Mouse (Mus musculus): ENCODE data around the gene Gm29666. TPM values are rescaled to one million over a fixed set of nuclear protein-coding genes. Genes with fewer than 3 reads are reported as not detected.

The Gm29666 gene
- 1.1 to 1.3 TPM (median 1.2 TPM) in 4 replicates for total RNA-seq (2023)

DNA sequence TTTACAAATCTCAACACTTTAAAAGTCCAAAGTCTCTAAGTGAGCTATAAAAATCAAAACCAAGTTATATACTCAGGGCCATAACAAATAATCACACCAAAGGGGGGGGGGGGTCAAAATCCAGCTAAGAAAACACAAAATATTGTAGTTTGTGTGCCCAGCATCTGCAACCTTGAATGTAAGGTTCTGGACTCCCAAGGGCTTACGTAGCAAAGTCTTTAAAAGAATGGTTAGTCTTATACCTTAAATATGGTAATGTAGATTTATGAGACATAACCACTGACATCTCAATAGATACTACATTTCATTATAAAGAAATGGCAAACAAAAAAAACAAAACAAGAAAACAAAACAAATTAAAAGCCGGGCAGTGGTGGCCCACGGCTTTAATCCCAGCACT lies at the start of gene Gm29666:
TSS of gene Gm29666 (minus strand) at position 101 of the 400 bp plus-strand sequence.

DNA sequence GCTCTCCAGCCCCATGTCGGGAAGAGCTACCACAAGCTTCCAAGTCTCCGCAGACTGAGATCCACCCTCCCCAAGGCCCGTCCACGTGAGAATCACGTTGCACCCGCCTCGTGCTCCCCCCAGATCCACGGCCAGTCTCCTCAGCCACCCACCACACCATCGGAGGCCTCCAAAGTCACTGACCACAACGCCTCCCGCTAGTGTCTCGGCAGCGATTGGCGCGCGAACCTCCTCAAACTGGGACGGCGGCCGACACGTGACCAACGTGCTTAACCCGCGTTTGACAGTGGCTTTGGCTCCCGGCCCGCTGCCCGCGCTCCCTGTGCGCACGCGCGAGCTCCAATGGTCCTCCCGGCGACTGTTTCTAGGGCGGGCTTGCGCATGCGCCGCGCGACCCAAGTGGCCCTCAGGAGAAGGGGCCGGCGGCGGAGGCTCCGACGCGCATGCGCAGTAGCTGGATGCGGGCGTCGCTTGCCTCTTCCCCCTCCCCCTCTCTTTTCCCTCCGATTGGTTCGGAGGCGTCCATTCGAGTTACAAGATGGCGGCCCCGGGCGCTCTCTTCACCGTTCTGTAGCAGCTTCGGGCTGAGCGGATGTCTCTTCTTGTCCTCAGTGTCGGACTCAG lies 3.2 kb upstream of the Gm29666 start, which contains the start of gene Nup50:
TSS of gene Nup50 (plus strand) at position 528 of the 624 bp plus-strand sequence.

Other genes with a start within 250 kb of the Gm29666 start
- 0.69 to 2.5 TPM (median 2.2 TPM) in 4 replicates for gene Arhgap8, start 200.0 kb downstream of the Gm29666 start, total RNA-seq (2023)
- 0.37 to 2.4 TPM (median 1.3 TPM) in 4 replicates for gene Phf21b, start 64.0 kb downstream of the Gm29666 start, total RNA-seq (2023)
- 48.0 to 58.6 TPM (median 52.4 TPM) in 4 replicates for gene Nup50, start 3.4 kb upstream of the Gm29666 start, total RNA-seq (2023)
- gene 5031439G07Rik, start 68.5 kb upstream of the Gm29666 start, total RNA-seq (2023) = 66.6 to 79.8 TPM (median 76.6 TPM) in 4 replicates
- gene Upk3a, start 97.1 kb upstream of the Gm29666 start, total RNA-seq (2023) = not detected in 4 replicates
- gene Fam118a, start 108.9 kb upstream of the Gm29666 start, total RNA-seq (2023) = 18.3 to 29.9 TPM (median 21.0 TPM) in 4 replicates
- gene Smc1b, start 211.9 kb upstream of the Gm29666 start, total RNA-seq (2023) = not detected in 4 replicates
- not detected in 4 replicates for gene Ribc2, start 212.0 kb upstream of the Gm29666 start, total RNA-seq (2023)